Mouse (Mus musculus) ES-E14 (cell line): ENCODE measurements around the gene Tepsin. TPM values are rescaled to one million over a fixed set of nuclear protein-coding genes. Genes with fewer than 3 reads are reported as not detected.

Experiments
- DNase-seq: peaks from one replicate; pipeline ENCODE4 v3.0.0-alpha.2; 2013; ENCODE audit warnings: low read depth, low spot score
- H3K27ac ChIP-seq: 2 replicates; pipeline ENCODE4 v1.5.1; 2012; ENCODE audit warnings: low read depth, mild to moderate bottlenecking, low read length, moderate library complexity, mixed read lengths; ENCODE audit not compliant: poor library complexity, insufficient read depth, severe bottlenecking
- H3K36me3 ChIP-seq: 2 replicates; pipeline ENCODE4 v1.6.1; 2012; ENCODE audit warnings: mild to moderate bottlenecking, low read length, moderate library complexity, mixed read lengths; ENCODE audit not compliant: control insufficient read depth, poor library complexity, insufficient read depth, severe bottlenecking
- H3K4me1 ChIP-seq, 2 experiments: fragments of 150-350 bp in 1 of 2; sonication (generic) in 1 of 2; 2 replicates each; pipeline ENCODE4 v1.6.1; 2012; ENCODE audit warnings: low read length in 2 of 2, mild to moderate bottlenecking in 1 of 2, mixed read lengths in 1 of 2; ENCODE audit not compliant: control insufficient read depth in 2 of 2, insufficient read depth in 2 of 2, poor library complexity in 1 of 2
- H3K4me3 ChIP-seq, 2 experiments: fragments of 150-350 bp in 1 of 2; sonication (generic) in 1 of 2; 2 replicates each; pipeline ENCODE4 v1.5.1; 2012; ENCODE audit warnings: low read length in 2 of 2, low read depth in 1 of 2, mild to moderate bottlenecking in 1 of 2, mixed read lengths in 1 of 2; ENCODE audit not compliant: insufficient read depth in 1 of 2, poor library complexity in 1 of 2, severe bottlenecking in 1 of 2
- H3K9ac ChIP-seq: 2 replicates; pipeline ENCODE4 v1.6.1; 2012; ENCODE audit warnings: low read depth, mild to moderate bottlenecking, low read length, mixed read lengths; ENCODE audit not compliant: poor library complexity, insufficient read depth, severe bottlenecking
- H3K9me3 ChIP-seq: fragments of 150-350 bp; sonication (generic); 2 replicates; pipeline ENCODE4 v1.6.1; 2012; ENCODE audit warnings: low read depth, mild to moderate bottlenecking, low read length; ENCODE audit not compliant: control insufficient read depth, insufficient read depth
- CHD2 ChIP-seq: IDR thresholded peaks from 2 replicates; pipeline ENCODE4 v1.6.1; 2014; ENCODE audit warnings: mild to moderate bottlenecking, low read depth, low read length, inconsistent platforms
- HCFC1 ChIP-seq: IDR thresholded peaks from 2 replicates; pipeline ENCODE4 v1.6.1; 2012; ENCODE audit warnings: low read length, inconsistent platforms, borderline replicate concordance; ENCODE audit not compliant: insufficient read depth
- MAFK ChIP-seq: IDR thresholded peaks from 2 replicates; pipeline ENCODE4 v1.6.1; 2014; ENCODE audit warnings: mild to moderate bottlenecking, low read depth, low read length, inconsistent platforms; ENCODE audit not compliant: insufficient read depth
- ZC3H11A ChIP-seq: IDR thresholded peaks from 2 replicates; pipeline ENCODE4 v1.6.1; 2012; ENCODE audit warnings: low read depth, mild to moderate bottlenecking, inconsistent platforms, low read length, borderline replicate concordance
- ZNF384 ChIP-seq: IDR thresholded peaks from 2 replicates; pipeline ENCODE4 v1.6.1; 2012; ENCODE audit warnings: low read depth, low read length, inconsistent platforms
- in situ Hi-C, 2 experiments: fragments of 600-800 bp; cut with MboI; formaldehyde crosslinking; loops; one replicate each; pipeline ENCODE4 v1.15.1; 2025; ENCODE audit warnings: low sequenced_read_pairs in 2 of 2, inconsistent platforms in 1 of 2; ENCODE audit not compliant: unreplicated experiment in 2 of 2
- total RNA-seq: library from RNA; depleted of rRNA; stranded (reverse); fragments of 300-350 nt; gene quantifications from 2 replicates; pipeline ENCODE4 v1.2.3, GENCODE M21; 2012

Gene Tepsin
- total RNA-seq, 1 experiment, result 26.5 TPM

GRCm38 (mm10) chr11:120117626-120118025 is 19.1 kb upstream of the Tepsin start:
- Histone ChIP-seq H3K4me1 (peaks cover 0 to 7% of the 10 kb centered on the region in 2 experiments; a peak in 1 of 4 replicates), H3K9ac (no peak overlapping the region), H3K9me3 (no peaks in the 10 kb centered on the region), H3K36me3 (peaks cover 27% of the 10 kb centered on the region; the same call in 1 of the 2 replicates), H3K27ac (no peak overlapping the region), H3K4me3 (no peak overlapping the region)
- in situ Hi-C loops, result loop anchor here in 1 of 2 experiments (10.0 kb wide), 1 partner anchor 87 kb away; no protein-coding TSS in a partner anchor
- no peak for DNase-seq
- TF ChIP-seq HCFC1, result no peak
- TF ChIP-seq CHD2, result no peak
- TF ChIP-seq ZNF384, result no peak
- no peak for TF ChIP-seq MAFK
- no peak for TF ChIP-seq ZC3H11A

- in situ Hi-C loops, result loop anchor here in 1 of 2 experiments (10.0 kb wide), 1 partner anchor 90 kb away; no protein-coding TSS in a partner anchor
- Histone ChIP-seq H3K9me3 (no peaks in the 10 kb centered on the region), H3K9ac (no peak overlapping the region), H3K27ac (no peak overlapping the region), H3K4me3 (no peak overlapping the region), H3K36me3 (peaks cover 21% of the 10 kb centered on the region; the same call in 1 of the 2 replicates), H3K4me1 (peaks cover 0 to 9% of the 10 kb centered on the region in 2 experiments; a peak in 1 of 4 replicates)
- TF ChIP-seq ZNF384 (no peak), ZC3H11A (no peak), MAFK (no peak), CHD2 (no peak), HCFC1 (no peak)
- no peak for DNase-seq
Measured at GRCm38 (mm10) chr11:120114488-120115215, 16.1 kb upstream of the Tepsin start.

- H3K4me3 ChIP-seq, result no peak overlapping the region
- H3K36me3 ChIP-seq, result peaks cover 21% of the 10 kb centered on the region; the same call in 1 of the 2 replicates
- no peak overlapping the region for H3K27ac ChIP-seq
- H3K4me1 ChIP-seq, result peaks cover 0 to 16% of the 10 kb centered on the region in 2 experiments; a peak in 2 of 4 replicates
- no peaks in the 10 kb centered on the region for H3K9me3 ChIP-seq
- no peak overlapping the region for H3K9ac ChIP-seq
- DNase-seq, result no peak
- TF ChIP-seq CHD2 (no peak), ZC3H11A (no peak), MAFK (no peak), HCFC1 (no peak), ZNF384 (no peak)
- in situ Hi-C loops, result loop anchor here in 1 of 2 experiments (10.0 kb wide), 1 partner anchor 93 kb away; no protein-coding TSS in a partner anchor
Measured at GRCm38 (mm10) chr11:120112136-120112535, 13.6 kb upstream of the Tepsin start.

GRCm38 (mm10) chr11:120111033-120111432 is 12.5 kb upstream of the Tepsin start:
- Histone ChIP-seq H3K36me3 (peaks cover 18% of the 10 kb centered on the region; the same call in 1 of the 2 replicates), H3K9me3 (no peaks in the 10 kb centered on the region), H3K9ac (no peak overlapping the region), H3K4me3 (no peak overlapping the region), H3K4me1 (peaks cover 0 to 16% of the 10 kb centered on the region in 2 experiments; a peak in 2 of 4 replicates), H3K27ac (no peak overlapping the region)
- in situ Hi-C loops, result loop anchor here in 1 of 2 experiments (10.0 kb wide), 1 partner anchor 94 kb away; no protein-coding TSS in a partner anchor
- TF ChIP-seq ZC3H11A (0 out of 2 replicates have a peak, but pooled peaks have one; percentile 8), ZNF384 (no peak), MAFK (no peak), CHD2 (no peak), HCFC1 (no peak)
- DNase-seq, result no peak
